Mouse (Mus musculus): ENCODE measurements around the gene Crygn. TPM values are rescaled to one million over a fixed set of nuclear protein-coding genes. Genes with fewer than 3 reads are reported as not detected.
A peak's percentile ranks its signal among the peaks of the same experiment; 100 is the strongest.

Crygn gene
- polyA plus RNA-seq, 1 experiment = 0.92 TPM

- TF ChIP-seq POLR2A (IDR thresholded peaks at IDR 0.05; ENCODE audit: extremely low read depth, insufficient read depth, low read length) (no peak), CTCF (IDR thresholded peaks at IDR 0.05; ENCODE audit: extremely low read depth, insufficient read depth, low read length) (no peak)
- no peaks in the 10 kb centered on the region for H3K4me1 ChIP-seq (ENCODE audit: control insufficient read depth, insufficient read depth, low read length)
- no peak overlapping the region for H3K4me3 ChIP-seq (ENCODE audit: insufficient read depth, low read length)
- no peak overlapping the region for H3K27ac ChIP-seq (ENCODE audit: insufficient read depth, low read length)
Observed at GRCm38 (mm10) chr5:24733771-24734426, 23.9 kb downstream of the Crygn start.

GRCm38 (mm10) chr5:24733134-24733533, 24.7 kb downstream of the Crygn start:
- Histone ChIP-seq H3K4me1 (ENCODE audit: control insufficient read depth, insufficient read depth, low read length) (no peaks in the 10 kb centered on the region), H3K4me3 (ENCODE audit: insufficient read depth, low read length) (no peak overlapping the region), H3K27ac (ENCODE audit: insufficient read depth, low read length) (no peak overlapping the region)
- TF ChIP-seq CTCF (IDR thresholded peaks at IDR 0.05; ENCODE audit: extremely low read depth, insufficient read depth, low read length) = no peak
- no peak for TF ChIP-seq POLR2A (IDR thresholded peaks at IDR 0.05; ENCODE audit: extremely low read depth, insufficient read depth, low read length)

- H3K4me3 ChIP-seq (ENCODE audit: insufficient read depth, low read length) = no peak overlapping the region; the same call in 1 of the 2 replicates
- no peaks in the 10 kb centered on the region for H3K4me1 ChIP-seq (ENCODE audit: control insufficient read depth, insufficient read depth, low read length)
- TF ChIP-seq POLR2A (IDR thresholded peaks at IDR 0.05; ENCODE audit: extremely low read depth, insufficient read depth, low read length) (no peak), CTCF (IDR thresholded peaks at IDR 0.05; ENCODE audit: extremely low read depth, insufficient read depth, low read length) (no peak)
- no peak overlapping the region for H3K27ac ChIP-seq (ENCODE audit: insufficient read depth, low read length)
Observed at GRCm38 (mm10) chr5:24730986-24731385, 26.8 kb downstream of the Crygn start.

- H3K4me1 ChIP-seq (ENCODE audit: control insufficient read depth, insufficient read depth, low read length) = no peaks in the 10 kb centered on the region
- TF ChIP-seq POLR2A (IDR thresholded peaks at IDR 0.05; ENCODE audit: extremely low read depth, insufficient read depth, low read length) (no peak), CTCF (IDR thresholded peaks at IDR 0.05; ENCODE audit: extremely low read depth, insufficient read depth, low read length) (no peak)
- no peak within 1 kb of the TSS for H3K27ac ChIP-seq (ENCODE audit: insufficient read depth, low read length)
- peak within 1 kb of the TSS; percentile 10 for H3K4me3 ChIP-seq (ENCODE audit: insufficient read depth, low read length)
Observed at GRCm38 (mm10) chr5:24730488-24730871, 27.3 kb downstream of the Crygn start, which contains the start of gene Wdr86. TSS of gene Wdr86 (minus strand) at chr5:24730727.

- no peak overlapping the region for H3K27ac ChIP-seq (ENCODE audit: insufficient read depth, low read length)
- H3K4me3 ChIP-seq (ENCODE audit: insufficient read depth, low read length) = peak overlapping the region; percentile 10; the same call in 1 of the 2 replicates
- TF ChIP-seq CTCF (IDR thresholded peaks at IDR 0.05; ENCODE audit: extremely low read depth, insufficient read depth, low read length) (no peak), POLR2A (IDR thresholded peaks at IDR 0.05; ENCODE audit: extremely low read depth, insufficient read depth, low read length) (no peak)
- H3K4me1 ChIP-seq (ENCODE audit: control insufficient read depth, insufficient read depth, low read length) = no peaks in the 10 kb centered on the region
Observed at GRCm38 (mm10) chr5:24729797-24730487, 27.9 kb downstream of the Crygn start.

GRCm38 (mm10) chr5:24726901-24727836, 30.6 kb downstream of the Crygn start:
- H3K4me1 ChIP-seq (ENCODE audit: control insufficient read depth, insufficient read depth, low read length) = no peaks in the 10 kb centered on the region
- TF ChIP-seq CTCF (IDR thresholded peaks at IDR 0.05; ENCODE audit: extremely low read depth, insufficient read depth, low read length) (no peak), POLR2A (IDR thresholded peaks at IDR 0.05; ENCODE audit: extremely low read depth, insufficient read depth, low read length) (no peak)
- H3K4me3 ChIP-seq (ENCODE audit: insufficient read depth, low read length) = no peak overlapping the region
- no peak overlapping the region for H3K27ac ChIP-seq (ENCODE audit: insufficient read depth, low read length)

- H3K27ac ChIP-seq (ENCODE audit: insufficient read depth, low read length) = no peak overlapping the region
- H3K4me1 ChIP-seq (ENCODE audit: control insufficient read depth, insufficient read depth, low read length) = no peaks in the 10 kb centered on the region
- no peak for TF ChIP-seq POLR2A (IDR thresholded peaks at IDR 0.05; ENCODE audit: extremely low read depth, insufficient read depth, low read length)
- TF ChIP-seq CTCF (IDR thresholded peaks at IDR 0.05; ENCODE audit: extremely low read depth, insufficient read depth, low read length) = no peak
- no peak overlapping the region for H3K4me3 ChIP-seq (ENCODE audit: insufficient read depth, low read length)
Observed at GRCm38 (mm10) chr5:24725897-24726296, 31.9 kb downstream of the Crygn start.

GRCm38 (mm10) chr5:24724805-24725204, 33.0 kb downstream of the Crygn start:
- no peak overlapping the region for H3K27ac ChIP-seq (ENCODE audit: insufficient read depth, low read length)
- no peak overlapping the region for H3K4me3 ChIP-seq (ENCODE audit: insufficient read depth, low read length)
- no peak for TF ChIP-seq POLR2A (IDR thresholded peaks at IDR 0.05; ENCODE audit: extremely low read depth, insufficient read depth, low read length)
- TF ChIP-seq CTCF (IDR thresholded peaks at IDR 0.05; ENCODE audit: extremely low read depth, insufficient read depth, low read length) = no peak
- no peaks in the 10 kb centered on the region for H3K4me1 ChIP-seq (ENCODE audit: control insufficient read depth, insufficient read depth, low read length)

- Histone ChIP-seq H3K4me1 (ENCODE audit: control insufficient read depth, insufficient read depth, low read length) (no peaks in the 10 kb centered on the region), H3K4me3 (ENCODE audit: insufficient read depth, low read length) (no peak overlapping the region), H3K27ac (ENCODE audit: insufficient read depth, low read length) (no peak overlapping the region)
- TF ChIP-seq CTCF (IDR thresholded peaks at IDR 0.05; ENCODE audit: extremely low read depth, insufficient read depth, low read length) (no peak), POLR2A (IDR thresholded peaks at IDR 0.05; ENCODE audit: extremely low read depth, insufficient read depth, low read length) (no peak)
Observed at GRCm38 (mm10) chr5:24724270-24724634, 33.6 kb downstream of the Crygn start.
